Mouse (Mus musculus) CH12.LX (cell line): Measurements from ENCODE around the gene Yipf1.

Experiments used
- BHLHE40 ChIP-seq: IDR thresholded peaks from 2 replicates; pipeline ENCODE4 v1.6.1; 2011; ENCODE audit warnings: mild to moderate bottlenecking, low read depth, low read length, improper control_type of control experiment
- CTCF ChIP-seq, 2 experiments: IDR thresholded peaks in 1 of 2; conservative IDR thresholded peaks in 1 of 2; 2 replicates each; pipeline ENCODE4 v1.5.1; 2011 to 2012; ENCODE audit warnings: low read depth in 2 of 2, low read length in 2 of 2, improper control_type of control experiment in 1 of 2, inconsistent platforms in 1 of 2, mild to moderate bottlenecking in 1 of 2, moderate library complexity in 1 of 2
- POLR2AphosphoS2 ChIP-seq: IDR thresholded peaks from 2 replicates; pipeline ENCODE4 v1.6.1; 2011; ENCODE audit warnings: low read depth, low read length, improper control_type of control experiment

GRCm38 (mm10) chr4:107388291-107388690, 74.1 kb downstream of the Yipf1 start:
- TF ChIP-seq POLR2AphosphoS2 (no peak), BHLHE40 (no peak), CTCF (conservative IDR thresholded peaks at IDR 0.05 in 1 of 2, IDR thresholded peaks at IDR 0.05 in 1 of 2; ENCODE audit: low read depth in 2 of 2, low read length in 2 of 2) (no peak)
